Mouse (Mus musculus): Measurements from ENCODE around the gene Mpped2.

DNA sequence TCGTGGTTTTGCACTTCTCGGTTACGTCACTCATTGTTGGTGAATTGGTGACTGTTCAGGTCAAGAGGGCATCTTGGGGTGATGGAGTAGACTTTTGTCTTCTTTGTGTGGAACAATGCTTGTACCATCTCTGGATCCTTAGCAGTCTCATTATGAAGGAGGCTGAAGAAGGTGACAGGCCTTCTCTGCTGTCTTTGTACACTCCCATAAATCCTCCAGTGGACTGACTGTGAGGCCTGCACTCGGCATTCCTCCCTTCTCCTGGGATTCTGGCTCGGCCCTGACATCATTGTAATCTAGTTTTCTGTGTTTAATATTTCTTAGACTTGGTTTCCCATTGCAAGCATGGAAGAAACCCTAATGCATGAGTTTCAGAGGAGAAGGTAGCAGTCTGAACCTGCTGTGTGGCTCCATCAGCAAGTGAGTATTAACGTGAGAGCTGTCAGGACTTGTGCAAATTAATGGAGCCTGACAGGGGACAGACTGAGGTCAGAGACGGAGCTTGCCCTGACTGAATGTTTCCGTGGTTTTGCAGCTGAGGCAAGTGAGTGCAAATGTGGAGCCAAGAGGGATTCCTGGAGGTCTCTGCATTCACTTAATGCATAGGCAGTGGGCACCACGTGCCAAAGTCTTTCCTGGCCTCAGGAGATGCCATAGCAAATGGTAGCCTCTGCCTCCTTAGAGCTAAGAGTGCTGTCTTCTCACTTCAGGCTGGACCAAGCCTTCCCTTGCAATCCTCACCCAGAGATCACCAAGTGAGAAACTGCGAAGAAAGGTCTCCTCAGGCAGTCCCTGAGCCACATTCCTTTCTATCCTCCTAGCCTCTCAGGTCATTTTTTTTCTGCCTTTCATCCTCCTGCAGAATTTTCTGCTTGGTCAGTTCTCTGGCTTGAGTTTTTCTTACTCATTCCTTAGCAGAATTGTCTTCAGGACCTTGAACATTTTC is 81.5 kb downstream of the Mpped2 start:
- no peak for TF ChIP-seq POLR2A (IDR thresholded peaks at IDR 0.05; ENCODE audit: insufficient read length, low read depth)
- no peak for TF ChIP-seq POLR2AphosphoS2 (IDR thresholded peaks at IDR 0.05; ENCODE audit: insufficient read length, low read depth)

Measured in myocyte (in vitro differentiated cells).